Mouse (Mus musculus): ENCODE measurements at regions not wholly inside any gene's neighbourhood (a gene's known extent, or its start where the extent isn't known, plus 50 kb on each side); places are given as distances from the start of the nearest gene placed in this dataset.

DNA sequence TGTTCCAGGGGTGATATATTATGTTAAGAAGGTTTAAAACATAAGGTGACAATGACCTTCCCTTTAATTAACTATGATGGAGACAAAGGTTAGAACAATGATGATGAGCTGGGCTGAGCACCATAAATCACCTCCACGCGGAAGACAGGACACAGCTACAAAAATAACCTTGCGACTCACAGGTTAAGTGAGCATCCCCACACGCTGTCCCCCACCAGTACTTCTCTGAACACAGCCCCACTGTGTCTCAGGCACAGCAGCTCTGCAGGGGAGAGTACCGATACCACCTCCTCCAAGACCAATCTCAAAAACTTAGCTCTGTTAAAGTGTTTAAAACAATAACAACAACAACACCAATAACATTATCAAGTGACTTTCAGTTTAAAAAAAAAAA, 307.7 kb upstream of the Adamts16 start:
- DNase-seq (ENCODE audit: low spot score in 2 of 2) = no peak

DNA sequence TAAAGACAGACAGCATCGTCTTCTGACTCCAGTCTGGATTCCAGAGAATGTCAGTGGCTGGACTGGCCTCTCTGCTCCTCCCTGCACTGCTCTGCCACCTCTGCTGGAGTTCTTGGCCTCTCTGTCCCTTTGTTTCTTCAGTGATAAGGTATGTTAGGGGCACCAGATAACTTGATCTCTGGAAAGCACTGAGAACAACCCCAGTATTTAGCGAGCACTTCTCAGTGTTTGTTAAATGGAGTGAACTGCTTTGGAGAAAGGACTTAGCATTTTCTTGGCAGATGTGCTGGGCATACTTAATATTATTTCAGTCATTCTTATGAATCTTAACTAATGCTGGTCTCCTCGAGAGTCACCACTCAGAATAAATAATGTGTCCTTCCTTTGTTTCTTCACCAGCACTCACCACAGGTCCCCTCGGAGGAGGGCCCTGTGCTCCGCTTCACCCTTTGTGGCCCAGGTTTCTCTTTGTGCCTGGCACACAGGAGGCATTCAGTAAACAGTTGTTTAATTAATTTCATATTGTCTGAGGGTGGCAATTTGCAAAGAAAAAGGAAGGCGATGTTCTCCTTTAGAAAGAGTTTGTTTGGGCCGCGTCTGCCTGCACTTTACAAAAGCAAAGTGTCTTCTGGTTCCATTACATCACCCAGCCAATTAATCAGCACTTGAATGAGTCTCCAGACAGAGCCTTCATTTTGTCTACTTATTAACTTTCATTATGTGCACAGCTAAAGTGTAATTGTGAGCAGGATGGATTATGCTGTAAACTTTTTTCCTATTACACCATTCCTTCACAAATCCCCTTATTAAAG, 307.1 kb upstream of the Adamts16 start:
- DNase-seq (ENCODE audit: low spot score in 2 of 2) = no peak

- no peak for DNase-seq (ENCODE audit: low spot score in 2 of 2)
Measured at GRCm38 (mm10) chr13:71146859-71147443, 305.3 kb upstream of the Adamts16 start.

- no peak for DNase-seq (ENCODE audit: low spot score in 2 of 2)
Measured at GRCm38 (mm10) chr13:71138745-71139312, 297.2 kb upstream of the Adamts16 start.

- DNase-seq (ENCODE audit: low spot score in 2 of 2) = no peak
Measured at GRCm38 (mm10) chr13:71135940-71136632, 294.5 kb upstream of the Adamts16 start.

DNA sequence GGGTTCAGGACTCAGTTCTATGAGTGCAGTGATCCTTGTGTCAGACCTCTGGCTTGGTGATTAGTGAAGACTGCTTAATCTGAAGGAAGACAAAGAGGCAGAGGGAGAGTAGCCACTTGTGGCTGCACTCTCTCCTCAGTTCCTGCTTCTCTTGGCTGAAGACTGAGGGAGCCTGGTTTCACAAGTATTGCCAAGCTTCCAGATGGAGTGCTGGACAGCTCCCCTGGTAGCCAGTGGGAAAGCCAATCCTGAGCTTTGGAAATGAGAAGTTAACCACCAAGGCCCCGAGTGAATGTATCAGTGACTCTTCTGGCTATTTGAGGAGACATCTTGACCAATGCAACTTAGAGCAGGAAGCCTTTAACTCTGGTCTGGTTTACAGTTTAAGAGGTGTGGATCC, 279.9 kb upstream of the Adamts16 start:
- DNase-seq (ENCODE audit: low spot score in 2 of 2) = no peak

DNA sequence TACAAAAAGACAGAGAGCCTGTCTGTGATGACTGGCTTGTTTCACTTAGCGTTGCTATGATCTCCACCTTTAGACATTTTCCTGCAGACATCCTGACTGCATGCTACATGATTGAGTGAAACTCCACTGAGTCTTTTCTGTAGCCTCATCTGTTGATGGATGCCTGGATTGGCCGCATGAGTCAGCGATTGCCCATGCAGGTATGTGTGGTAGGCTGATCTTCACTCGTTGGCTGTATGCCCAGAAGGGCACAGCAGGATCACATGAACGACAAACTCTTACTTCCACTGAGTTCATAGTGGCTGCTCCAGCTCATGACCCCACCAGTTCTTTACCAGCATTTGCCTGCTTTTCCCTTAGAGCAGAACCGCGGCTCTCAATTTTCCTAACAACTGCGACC, 266.6 kb upstream of the Adamts16 start:
- DNase-seq (ENCODE audit: low spot score in 2 of 2) = no peak

DNA sequence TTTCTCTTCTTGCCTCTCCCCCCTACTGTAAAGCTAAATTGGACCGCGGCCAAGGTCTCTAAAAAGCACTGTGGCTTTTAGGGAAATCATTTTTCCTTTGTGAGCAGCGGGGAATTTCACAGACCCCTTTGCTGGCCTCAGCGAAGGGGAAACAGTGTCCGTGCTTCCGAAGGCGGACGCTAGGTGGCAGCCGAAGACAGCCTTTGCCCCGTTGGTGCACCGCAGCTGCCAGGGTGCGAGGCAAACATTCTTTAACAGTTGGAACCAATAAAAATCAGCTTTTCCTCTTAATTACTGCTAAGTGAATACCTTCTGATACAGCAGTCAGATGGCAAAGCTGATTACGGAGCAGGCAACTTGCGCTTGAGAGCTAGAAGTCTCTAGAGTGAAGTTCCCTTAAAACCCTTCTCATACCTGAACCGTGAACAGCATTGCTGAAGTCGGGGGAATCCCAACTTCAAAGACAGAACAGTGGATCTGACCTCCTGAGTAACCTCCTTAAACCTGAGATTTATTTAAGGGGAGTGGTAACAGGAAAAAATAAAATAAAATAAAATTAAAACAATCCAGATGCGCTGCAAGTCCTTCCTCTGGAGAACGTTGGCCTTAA, 263.7 kb upstream of the Adamts16 start:
- peak in 1 of 2 experiments; percentile 14 for DNase-seq (ENCODE audit: low spot score in 2 of 2)

DNA sequence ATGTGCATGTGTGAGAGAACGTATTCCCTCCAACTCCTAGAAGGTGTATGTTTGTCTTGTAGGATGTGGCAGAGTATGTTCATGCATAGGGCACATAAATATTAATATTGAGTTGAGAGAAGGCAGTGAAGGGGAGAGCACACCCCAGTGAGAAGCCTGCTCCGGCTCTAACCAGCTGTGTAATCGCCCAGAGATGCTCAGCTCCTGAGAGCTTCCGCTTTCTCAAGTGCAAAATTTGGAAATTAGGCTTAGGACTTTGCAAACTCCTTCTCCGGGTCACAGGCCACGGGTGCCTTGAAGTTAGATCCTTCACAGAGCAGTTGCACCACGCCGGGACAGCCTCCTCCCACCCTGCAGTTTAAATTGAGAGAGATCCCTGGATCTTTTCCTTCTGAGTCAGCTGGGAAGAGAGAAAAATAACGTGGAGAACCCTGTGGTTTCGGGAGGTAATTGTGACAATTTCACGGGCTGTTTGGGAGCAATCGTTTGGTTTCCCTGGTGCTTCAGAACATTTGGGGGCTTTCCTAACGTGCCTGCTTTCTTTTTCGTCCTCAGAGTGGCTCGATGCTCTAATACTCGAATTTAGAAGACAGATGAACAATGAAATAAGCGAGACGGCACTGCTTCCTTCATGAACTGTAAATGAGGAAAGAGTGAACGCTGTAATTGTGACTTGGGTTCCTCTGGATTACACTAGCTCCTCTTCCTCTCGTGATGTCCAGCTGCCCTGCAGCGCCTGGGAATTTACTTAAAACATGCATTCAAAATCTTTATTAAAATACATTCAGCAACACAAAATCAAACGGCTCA, 263.0 kb upstream of the Adamts16 start:
- DNase-seq (ENCODE audit: low spot score in 2 of 2) = no peak

DNA sequence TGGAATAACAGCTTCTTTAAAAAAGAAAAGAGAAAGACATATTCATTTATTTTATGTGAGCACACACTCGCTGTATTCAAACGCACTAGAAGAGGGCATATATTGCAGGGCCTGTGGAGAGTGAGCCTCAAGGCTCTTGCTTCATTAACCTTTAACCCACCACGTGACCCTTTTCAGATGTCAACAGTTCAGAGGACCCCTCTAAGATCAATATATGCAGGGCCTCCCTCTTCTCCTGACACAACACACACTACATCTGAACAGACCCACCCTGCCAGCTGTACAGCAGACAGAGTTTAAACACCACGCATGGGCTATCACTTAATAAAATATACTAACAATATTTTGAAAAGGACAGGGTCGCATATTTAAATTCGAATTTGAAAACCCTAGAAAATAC, 242.7 kb upstream of the Adamts16 start:
- no peak for DNase-seq (ENCODE audit: low spot score in 2 of 2)

GRCm38 (mm10) chr13:71075916-71076315, 234.3 kb upstream of the Adamts16 start:
- DNase-seq (ENCODE audit: low spot score in 2 of 2) = no peak

DNA sequence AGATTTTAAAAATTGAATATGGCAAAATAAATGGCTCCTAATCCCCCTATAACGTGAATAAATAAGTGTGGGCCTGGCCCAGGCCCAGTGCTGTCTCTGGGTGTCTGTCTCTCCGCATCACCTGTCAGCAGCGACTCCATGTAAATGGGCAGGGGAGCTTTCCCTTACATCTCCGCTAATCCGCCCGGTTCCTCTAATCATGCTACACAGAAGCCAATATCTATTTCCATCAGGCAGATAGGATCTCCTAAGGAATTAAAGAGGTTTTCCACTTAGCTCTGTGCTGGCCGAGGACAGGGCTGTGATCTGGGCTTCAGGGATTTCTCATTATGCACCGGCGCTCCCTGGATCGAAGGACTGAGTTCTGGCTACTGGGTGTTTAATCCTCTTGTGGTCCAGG, 232.4 kb upstream of the Adamts16 start:
- DNase-seq (ENCODE audit: low spot score in 2 of 2) = no peak

GRCm38 (mm10) chr13:71068757-71069201, 227.2 kb upstream of the Adamts16 start:
- no peak for DNase-seq (ENCODE audit: low spot score in 2 of 2)

- no peak for DNase-seq (ENCODE audit: low spot score in 2 of 2)
Measured at GRCm38 (mm10) chr13:71068011-71068410, 226.4 kb upstream of the Adamts16 start.

DNA sequence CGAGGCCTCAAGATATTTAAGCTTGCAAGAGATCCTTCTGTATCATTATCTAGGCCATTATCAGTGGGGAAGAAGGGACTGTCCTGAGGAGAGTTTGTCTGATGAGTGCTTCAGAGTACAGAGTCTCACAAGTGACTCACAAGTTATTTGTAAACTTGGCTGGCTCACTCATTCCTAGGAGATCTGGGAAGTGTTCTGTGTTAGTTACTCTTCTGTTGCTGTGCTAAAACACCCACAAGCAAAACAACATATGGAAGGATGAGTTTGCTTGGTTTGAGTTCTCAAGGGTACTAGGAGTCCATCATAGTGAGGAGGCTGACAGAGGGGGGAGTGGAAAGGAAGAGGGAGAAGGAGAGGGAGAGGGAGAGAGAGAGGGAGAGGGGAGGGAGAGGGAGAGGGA, 224.0 kb upstream of the Adamts16 start:
- DNase-seq (ENCODE audit: low spot score in 2 of 2) = no peak

- no peak for DNase-seq (ENCODE audit: low spot score in 2 of 2)
Measured at GRCm38 (mm10) chr13:71064590-71065307, 223.1 kb upstream of the Adamts16 start.

DNA sequence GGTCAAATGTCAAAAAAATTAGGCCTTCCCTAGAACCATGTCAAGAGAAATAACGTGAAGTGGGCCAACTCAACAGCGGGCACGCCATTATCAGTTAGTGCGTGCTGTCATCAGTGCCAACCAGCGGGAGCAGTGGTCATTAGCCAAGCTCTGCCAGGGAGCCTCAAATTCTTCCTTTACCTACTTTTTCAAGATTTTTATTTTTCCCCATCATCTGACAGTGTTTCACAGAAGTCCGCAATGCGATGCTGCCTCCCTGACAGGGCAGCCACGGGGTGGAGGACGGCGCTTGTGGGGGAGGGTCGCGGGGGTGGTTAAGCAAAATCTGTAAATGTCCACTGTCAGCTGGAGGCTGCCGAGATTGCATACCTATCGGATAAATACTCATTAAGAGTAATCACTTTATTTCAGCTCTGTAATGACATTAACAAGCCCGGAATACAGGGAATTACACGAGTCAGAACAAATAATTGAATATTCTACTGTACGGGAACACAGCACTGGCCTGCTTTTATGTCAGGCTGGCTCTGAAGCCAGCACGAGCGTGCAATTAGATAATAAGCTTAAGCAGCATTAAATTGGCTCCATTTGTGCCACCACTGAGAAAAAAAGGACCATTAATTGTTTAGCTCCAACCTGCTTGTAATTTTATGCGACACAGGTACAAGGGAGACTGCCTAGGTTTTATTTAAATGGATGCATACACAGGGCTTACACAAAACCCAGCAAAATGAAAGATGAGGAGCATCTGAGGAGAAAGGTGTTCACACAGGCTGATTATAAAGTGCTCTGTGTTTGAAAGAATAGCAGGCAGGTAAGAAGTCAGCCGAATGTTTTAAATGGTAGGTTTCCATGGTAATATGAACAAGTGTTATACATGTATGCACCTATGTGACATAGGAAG, 212.0 kb upstream of the Adamts16 start:
- DNase-seq (ENCODE audit: low spot score in 2 of 2) = no peak

GRCm38 (mm10) chr13:71050646-71051045, 209.0 kb upstream of the Adamts16 start:
- no peak for DNase-seq (ENCODE audit: low spot score in 2 of 2)

GRCm38 (mm10) chr13:71036000-71036399, 194.4 kb upstream of the Adamts16 start:
- DNase-seq (ENCODE audit: low spot score in 2 of 2) = no peak

Measured in thymus, postnatal 10 days (tissue).